Mouse (Mus musculus): ENCODE data around the gene Snrpb2.
A peak's percentile ranks its signal among the peaks of the same experiment; 100 is the strongest.

DNA sequence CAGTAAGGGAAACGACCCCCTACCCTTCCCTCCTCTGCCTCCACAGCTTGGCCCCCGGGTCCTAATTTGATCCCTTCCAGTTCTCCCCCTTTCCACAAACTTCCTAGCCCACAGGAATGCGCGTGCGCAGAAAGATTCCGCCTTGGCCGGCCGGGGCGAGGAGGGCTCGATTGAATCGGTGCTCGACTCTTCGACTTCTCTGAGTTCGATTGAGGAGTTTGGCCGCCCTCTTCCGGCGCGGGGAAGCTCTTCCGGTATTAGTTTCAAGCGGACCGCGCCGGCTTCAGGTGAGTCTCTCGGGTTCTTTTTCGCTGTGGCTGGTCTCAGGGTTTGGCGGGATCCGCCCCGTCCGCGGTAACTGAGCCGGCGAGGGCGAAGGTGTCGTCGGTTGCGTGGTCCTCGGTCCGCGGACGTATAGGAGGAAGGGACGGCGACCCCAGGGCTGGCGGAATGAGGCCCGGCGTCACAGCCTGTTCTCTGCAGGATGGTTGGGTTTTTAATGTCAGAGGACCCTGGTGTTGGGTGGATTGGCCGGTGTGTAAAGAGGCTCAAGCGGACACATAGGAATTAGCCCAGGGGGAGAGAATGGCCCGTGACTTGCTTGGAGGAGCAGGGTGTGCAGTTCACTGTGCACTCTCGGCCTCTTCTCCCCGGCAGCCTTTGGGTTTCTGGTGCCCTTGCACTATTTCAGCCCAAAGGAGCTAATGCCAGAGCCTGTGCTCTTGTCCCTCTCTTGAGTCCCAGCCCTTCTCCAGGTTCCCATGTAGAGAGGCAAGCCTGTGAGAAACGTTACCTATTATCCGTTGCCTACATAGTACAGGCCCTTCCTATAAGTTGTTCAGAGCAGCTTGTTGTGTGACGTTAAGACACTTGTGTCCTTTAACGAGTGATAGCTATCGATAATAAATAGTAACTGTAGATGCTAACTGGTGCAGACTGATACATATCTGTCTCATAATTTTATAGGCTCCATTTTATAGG, at the start of gene Snrpb2:
- TF ChIP-seq CTCF (IDR thresholded peaks at IDR 0.05; ENCODE audit: low read depth) (peak; percentile 14), EP300 (IDR thresholded peaks at IDR 0.05; ENCODE audit: low read depth) (no peak)
